Mouse (Mus musculus): Measurements from ENCODE around the gene 1110017D15Rik. TPM values are rescaled to one million over a fixed set of nuclear protein-coding genes. Genes with fewer than 3 reads are reported as not detected.

The 1110017D15Rik gene
- polyA plus RNA-seq, 2 experiments = 0.44 to 0.78 TPM

- Histone ChIP-seq H3K4me3 (replicated peaks; ENCODE audit: low read length) (no peak overlapping the region), H3K9ac (ENCODE audit: low read depth, low read length, severe bottlenecking) (no peak overlapping the region), H3K4me1 (ENCODE audit: control insufficient read depth, insufficient read depth, low read length) (peaks cover 12% of the 10 kb centered on the region), H3K4me2 (replicated peaks; ENCODE audit: low read depth, low read length, severe bottlenecking) (no peak overlapping the region), H3K27ac (replicated peaks; ENCODE audit: low read depth, low read length) (no peak overlapping the region), H3K9me3 (ENCODE audit: control insufficient read depth, low read length) (no peaks in the 10 kb centered on the region), H3K36me3 (ENCODE audit: control insufficient read depth, insufficient read depth, low read length) (no peaks in the 10 kb centered on the region), H3K27me3 (ENCODE audit: control insufficient read depth, insufficient read depth, low read length) (no peaks in the 10 kb centered on the region)
- no peak for TF ChIP-seq POLR2A (IDR thresholded peaks at IDR 0.05; ENCODE audit: borderline replicate concordance, extremely low read depth, insufficient read depth, insufficient read length)
- no peak for ATAC-seq (ENCODE audit: low FRiP score, low read depth)
- DNase-seq (ENCODE audit: low spot score) = no peak
- WGBS = 55% methylated on average over 4 of the region's 4 CpGs
Measured at GRCm38 (mm10) chr4:41478751-41479455, 38.2 kb downstream of the 1110017D15Rik start.

GRCm38 (mm10) chr4:41477648-41478160 is 39.4 kb downstream of the 1110017D15Rik start:
- WGBS = 75% methylated on average over 9 of the region's 9 CpGs
- DNase-seq (ENCODE audit: low spot score) (no peak), ATAC-seq (ENCODE audit: low FRiP score, low read depth) (no peak)
- H3K9ac ChIP-seq (ENCODE audit: low read depth, low read length, severe bottlenecking) = no peak overlapping the region
- H3K4me3 ChIP-seq (replicated peaks; ENCODE audit: low read length) = no peak overlapping the region
- H3K4me1 ChIP-seq (ENCODE audit: control insufficient read depth, insufficient read depth, low read length) = peaks cover 12% of the 10 kb centered on the region
- no peak overlapping the region for H3K27ac ChIP-seq (replicated peaks; ENCODE audit: low read depth, low read length)
- no peak overlapping the region for H3K4me2 ChIP-seq (replicated peaks; ENCODE audit: low read depth, low read length, severe bottlenecking)
- no peak for TF ChIP-seq POLR2A (IDR thresholded peaks at IDR 0.05; ENCODE audit: borderline replicate concordance, extremely low read depth, insufficient read depth, insufficient read length)
- no peaks in the 10 kb centered on the region for H3K27me3 ChIP-seq (ENCODE audit: control insufficient read depth, insufficient read depth, low read length)
- H3K9me3 ChIP-seq (ENCODE audit: control insufficient read depth, low read length) = no peaks in the 10 kb centered on the region
- no peaks in the 10 kb centered on the region for H3K36me3 ChIP-seq (ENCODE audit: control insufficient read depth, insufficient read depth, low read length)

GRCm38 (mm10) chr4:41471384-41471689 is 45.8 kb downstream of the 1110017D15Rik start:
- DNase-seq (ENCODE audit: low spot score) = no peak
- no peak overlapping the region for H3K4me3 ChIP-seq (replicated peaks; ENCODE audit: low read length)
- no peak overlapping the region for H3K4me2 ChIP-seq (replicated peaks; ENCODE audit: low read depth, low read length, severe bottlenecking)
- no peak overlapping the region for H3K27ac ChIP-seq (replicated peaks; ENCODE audit: low read depth, low read length)
- no peak for ATAC-seq (ENCODE audit: low FRiP score, low read depth)
- H3K9me3 ChIP-seq (ENCODE audit: control insufficient read depth, low read length) = no peaks in the 10 kb centered on the region
- no peaks in the 10 kb centered on the region for H3K27me3 ChIP-seq (ENCODE audit: control insufficient read depth, insufficient read depth, low read length)
- H3K9ac ChIP-seq (ENCODE audit: low read depth, low read length, severe bottlenecking) = no peak overlapping the region
- whole genome bisulfite sequencing = 73% methylated on average over 1 of the region's 1 CpGs
- no peaks in the 10 kb centered on the region for H3K36me3 ChIP-seq (ENCODE audit: control insufficient read depth, insufficient read depth, low read length)
- TF ChIP-seq POLR2A (IDR thresholded peaks at IDR 0.05; ENCODE audit: borderline replicate concordance, extremely low read depth, insufficient read depth, insufficient read length) = no peak
- H3K4me1 ChIP-seq (ENCODE audit: control insufficient read depth, insufficient read depth, low read length) = 0 out of 2 replicates have a peak, but pooled peaks cover 6% of the 10 kb centered on the region

GRCm38 (mm10) chr4:41470684-41471383 is 46.3 kb downstream of the 1110017D15Rik start:
- Histone ChIP-seq H3K36me3 (ENCODE audit: control insufficient read depth, insufficient read depth, low read length) (no peaks in the 10 kb centered on the region), H3K27me3 (ENCODE audit: control insufficient read depth, insufficient read depth, low read length) (no peaks in the 10 kb centered on the region), H3K4me2 (replicated peaks; ENCODE audit: low read depth, low read length, severe bottlenecking) (no peak overlapping the region), H3K9me3 (ENCODE audit: control insufficient read depth, low read length) (no peaks in the 10 kb centered on the region), H3K27ac (replicated peaks; ENCODE audit: low read depth, low read length) (no peak overlapping the region), H3K9ac (ENCODE audit: low read depth, low read length, severe bottlenecking) (no peak overlapping the region), H3K4me1 (ENCODE audit: control insufficient read depth, insufficient read depth, low read length) (0 out of 2 replicates have a peak, but pooled peaks cover 6% of the 10 kb centered on the region), H3K4me3 (replicated peaks; ENCODE audit: low read length) (no peak overlapping the region)
- no peak for ATAC-seq (ENCODE audit: low FRiP score, low read depth)
- TF ChIP-seq POLR2A (IDR thresholded peaks at IDR 0.05; ENCODE audit: borderline replicate concordance, extremely low read depth, insufficient read depth, insufficient read length) = no peak
- WGBS = 37% methylated on average over 5 of the region's 5 CpGs
- DNase-seq (ENCODE audit: low spot score) = peak; percentile 5

GRCm38 (mm10) chr4:41470051-41470683 is 47.0 kb downstream of the 1110017D15Rik start:
- Histone ChIP-seq H3K9me3 (ENCODE audit: control insufficient read depth, low read length) (no peaks in the 10 kb centered on the region), H3K4me3 (replicated peaks; ENCODE audit: low read length) (no peak overlapping the region), H3K4me1 (ENCODE audit: control insufficient read depth, insufficient read depth, low read length) (0 out of 2 replicates have a peak, but pooled peaks cover 6% of the 10 kb centered on the region), H3K36me3 (ENCODE audit: control insufficient read depth, insufficient read depth, low read length) (no peaks in the 10 kb centered on the region), H3K27ac (replicated peaks; ENCODE audit: low read depth, low read length) (no peak overlapping the region), H3K4me2 (replicated peaks; ENCODE audit: low read depth, low read length, severe bottlenecking) (no peak overlapping the region), H3K27me3 (ENCODE audit: control insufficient read depth, insufficient read depth, low read length) (no peaks in the 10 kb centered on the region), H3K9ac (ENCODE audit: low read depth, low read length, severe bottlenecking) (no peak overlapping the region)
- ATAC-seq (ENCODE audit: low FRiP score, low read depth) (no peak), DNase-seq (ENCODE audit: low spot score) (no peak)
- 56% methylated on average over 7 of the region's 7 CpGs for WGBS
- TF ChIP-seq POLR2A (IDR thresholded peaks at IDR 0.05; ENCODE audit: borderline replicate concordance, extremely low read depth, insufficient read depth, insufficient read length) = no peak

Measured in limb, embryonic 14.5 days (tissue).